Mouse (Mus musculus): ENCODE data around the gene Ctnnd2.

Ctnnd2 gene

GRCm38 (mm10) chr15:30726066-30726465 lies 553.7 kb downstream of the Ctnnd2 start:
- no peak for DNase-seq

- DNase-seq = no peak
Measured at GRCm38 (mm10) chr15:30738178-30738577, 565.8 kb downstream of the Ctnnd2 start.

DNA sequence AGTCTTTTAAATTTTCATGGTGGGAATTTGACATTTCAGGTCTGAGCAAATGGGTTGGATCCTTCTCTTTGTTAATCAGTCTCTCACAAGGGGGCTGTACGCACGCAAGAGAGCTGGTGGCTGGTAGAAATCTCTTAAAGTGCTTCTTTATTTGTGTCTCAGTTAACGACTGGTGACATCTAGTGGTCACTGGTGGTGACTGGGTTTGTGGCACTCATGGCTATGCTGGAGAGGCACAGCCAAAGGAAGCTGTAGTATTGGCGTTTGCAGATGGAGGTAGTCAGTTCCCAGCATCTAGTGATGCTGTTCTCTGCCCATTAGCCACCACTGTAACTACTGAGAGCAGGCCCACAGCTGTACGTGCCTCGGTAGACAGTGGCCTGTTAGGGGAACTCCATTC lies 568.3 kb downstream of the Ctnnd2 start:
- peak; percentile 54 for DNase-seq

GRCm38 (mm10) chr15:30757991-30758390 lies 585.6 kb downstream of the Ctnnd2 start:
- peak; percentile 25 for DNase-seq

DNA sequence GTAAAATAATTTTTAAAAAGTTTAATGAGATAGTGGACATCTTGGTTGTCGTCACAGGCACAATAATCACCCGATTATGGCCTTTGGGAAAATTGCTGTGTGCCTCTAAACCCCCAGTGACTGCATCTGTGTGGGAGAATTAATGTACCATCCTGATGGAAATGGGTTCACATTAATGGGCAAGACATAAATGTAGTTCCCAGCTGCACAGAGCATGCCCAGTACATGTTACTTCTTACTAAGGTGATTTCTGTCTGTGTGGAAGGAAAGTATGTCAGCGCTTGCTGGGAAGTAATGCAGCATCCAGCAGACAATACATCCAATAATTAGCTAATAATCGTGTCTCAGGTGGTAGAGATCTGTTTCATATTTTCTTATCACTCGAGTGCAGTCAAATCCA lies 589.8 kb downstream of the Ctnnd2 start:
- no peak for DNase-seq

GRCm38 (mm10) chr15:30762695-30763285 lies 590.4 kb downstream of the Ctnnd2 start:
- no peak for DNase-seq

GRCm38 (mm10) chr15:30776931-30777330 lies 604.5 kb downstream of the Ctnnd2 start:
- no peak for DNase-seq

DNA sequence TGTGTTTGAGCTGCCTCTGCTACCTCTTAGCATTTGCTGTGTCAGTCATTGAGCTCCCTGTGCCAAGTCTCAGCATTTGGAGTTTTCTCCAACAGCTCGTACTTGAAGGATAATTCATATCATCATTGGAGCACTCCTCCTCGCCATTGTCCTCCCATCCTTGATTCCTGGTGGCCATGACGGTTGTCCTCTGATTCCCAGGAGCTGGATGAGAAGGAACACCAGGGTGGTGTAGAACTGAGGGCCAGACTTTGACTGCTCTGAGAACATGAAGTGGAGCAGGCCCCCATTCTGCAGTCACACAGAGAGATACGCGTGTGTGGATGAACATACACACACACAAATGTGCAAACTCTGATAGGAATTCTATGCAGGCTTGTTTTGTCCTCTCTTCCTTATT lies 605.4 kb downstream of the Ctnnd2 start:
- no peak for DNase-seq

DNA sequence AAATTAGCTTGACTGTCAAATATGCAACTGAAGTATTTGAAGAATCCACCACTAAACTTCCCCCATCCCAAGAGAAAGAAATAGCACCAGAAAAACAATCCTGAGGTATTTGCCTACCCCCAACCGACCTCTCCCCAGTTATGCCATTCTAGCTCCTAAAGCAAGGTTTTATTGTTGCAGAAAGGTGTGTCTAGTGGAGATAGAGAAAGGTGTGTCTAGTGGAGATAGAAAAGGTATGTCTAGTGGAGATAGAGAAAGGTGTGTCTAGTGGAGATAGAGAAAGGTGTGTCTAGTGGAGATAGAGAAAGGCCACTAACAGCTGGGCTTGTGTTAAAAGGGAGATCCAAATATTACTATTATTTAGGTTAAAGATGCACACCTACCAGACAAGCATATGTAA lies 607.5 kb downstream of the Ctnnd2 start:
- no peak for DNase-seq

DNA sequence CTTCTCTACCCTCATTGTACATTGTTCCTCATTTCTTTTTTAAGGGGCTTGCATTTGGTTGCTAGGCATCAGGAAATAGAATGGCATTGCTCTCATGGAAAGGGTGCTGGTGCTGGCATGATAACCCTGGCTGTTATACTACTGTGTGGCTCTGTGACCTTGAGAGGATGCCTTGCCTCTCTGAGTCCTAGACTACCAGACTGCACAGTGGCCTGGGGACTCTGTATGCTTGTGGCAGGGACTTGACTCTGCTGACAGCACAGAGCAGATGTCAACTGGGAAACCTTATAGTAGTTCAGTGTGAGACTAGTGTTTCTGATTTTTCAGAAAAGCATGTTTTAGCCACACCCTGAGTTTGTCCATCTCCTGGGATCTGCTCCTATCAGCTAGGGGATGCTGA lies 608.6 kb downstream of the Ctnnd2 start:
- DNase-seq = no peak

DNA sequence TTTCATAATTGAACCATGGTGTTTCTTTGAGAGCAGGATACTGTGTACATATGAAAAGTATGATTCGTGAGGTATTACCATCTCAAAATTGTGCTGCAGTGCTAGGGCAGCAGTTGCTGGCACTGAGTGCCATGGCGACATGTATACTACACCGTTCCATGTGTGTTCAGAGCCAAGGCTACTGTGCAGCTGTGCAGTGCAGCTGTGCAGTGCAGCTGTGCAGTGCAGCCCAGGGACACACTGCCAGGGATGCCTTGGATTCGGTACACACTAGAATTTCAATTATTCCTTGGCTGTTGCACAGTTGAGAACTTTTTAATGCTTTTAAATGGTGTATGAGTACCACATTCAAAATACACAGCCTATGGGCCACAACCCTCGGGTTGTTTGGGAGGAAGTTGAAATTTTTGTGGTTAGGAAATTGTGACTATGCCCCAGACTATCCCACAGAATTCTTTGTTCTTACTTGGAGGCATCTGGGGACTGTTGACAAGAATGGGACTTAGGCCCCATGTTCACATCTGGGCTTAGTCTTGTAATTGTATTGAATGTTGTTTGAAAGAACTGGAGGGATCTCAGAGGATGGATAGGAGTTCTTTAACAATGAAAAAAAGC lies 613.4 kb downstream of the Ctnnd2 start:
- no peak for DNase-seq

- peak; percentile 29 for DNase-seq
Measured at GRCm38 (mm10) chr15:30793260-30793659, 620.9 kb downstream of the Ctnnd2 start.

DNA sequence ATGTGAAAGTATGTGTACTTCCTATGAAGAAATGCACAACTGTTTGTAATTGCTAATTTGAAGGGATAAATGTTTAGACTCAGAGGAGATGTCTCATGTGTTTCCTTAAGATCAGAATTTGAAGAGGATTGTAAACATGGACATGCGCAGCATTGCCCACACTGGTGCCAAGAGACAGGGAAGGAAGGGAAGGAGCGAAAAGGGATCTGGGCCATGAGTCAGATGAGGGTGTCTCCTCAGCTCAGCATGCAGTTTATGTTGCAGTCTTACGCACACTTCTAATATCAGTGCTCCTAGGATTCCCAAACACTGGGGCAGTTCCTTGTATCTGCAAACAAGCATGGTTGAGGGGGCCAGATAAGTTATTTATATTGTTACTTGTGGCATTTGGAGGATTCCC lies 623.3 kb downstream of the Ctnnd2 start:
- no peak for DNase-seq

GRCm38 (mm10) chr15:30827424-30828263 lies 655.3 kb downstream of the Ctnnd2 start:
- DNase-seq = no peak

GRCm38 (mm10) chr15:30857277-30858176 lies 685.1 kb downstream of the Ctnnd2 start:
- no peak for DNase-seq

DNA sequence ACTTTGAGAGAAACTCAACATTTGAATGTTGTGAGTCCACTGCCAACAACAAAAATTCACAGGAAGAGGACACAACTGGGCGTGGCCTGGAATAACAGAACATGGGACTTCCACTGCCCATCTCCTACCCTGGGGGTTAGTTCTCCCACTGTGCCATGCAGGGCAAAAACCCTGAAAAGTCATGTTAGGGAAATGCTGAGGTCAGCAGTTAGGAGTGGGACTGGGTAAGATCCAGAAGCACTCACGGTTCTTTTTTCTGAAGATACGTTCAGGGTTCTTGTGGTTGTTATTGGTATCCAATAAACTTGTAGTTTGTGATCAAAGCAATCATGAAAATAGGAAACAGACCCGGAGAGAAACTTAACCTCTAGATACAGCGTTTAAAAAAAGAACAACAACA lies 695.0 kb downstream of the Ctnnd2 start:
- DNase-seq = no peak

GRCm38 (mm10) chr15:30869673-30870512 lies 697.5 kb downstream of the Ctnnd2 start:
- no peak for DNase-seq

GRCm38 (mm10) chr15:30875523-30875922 lies 703.1 kb downstream of the Ctnnd2 start:
- DNase-seq = no peak

- DNase-seq = no peak
Measured at GRCm38 (mm10) chr15:30884692-30885334, 712.4 kb downstream of the Ctnnd2 start.

DNA sequence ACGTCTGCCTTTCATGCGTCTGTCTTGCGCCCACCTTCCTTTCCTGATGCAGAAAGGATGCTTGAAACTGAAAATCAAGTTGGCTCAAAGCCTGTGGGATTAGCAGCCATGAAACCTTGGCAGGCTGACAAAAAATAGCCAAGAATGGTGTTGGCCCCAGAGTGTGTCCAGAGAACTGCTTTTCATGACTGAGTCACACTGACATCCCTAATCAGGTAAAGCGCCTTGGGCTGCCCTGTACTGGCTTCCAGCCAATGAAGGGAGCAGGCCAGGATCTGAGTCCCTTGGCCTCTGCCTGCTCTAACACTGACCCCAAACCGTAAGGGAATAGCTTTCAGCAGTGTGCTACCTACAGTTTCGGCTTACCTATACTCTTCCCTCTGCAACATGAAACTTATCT lies 713.0 kb downstream of the Ctnnd2 start:
- peak; percentile 78 for DNase-seq

DNA sequence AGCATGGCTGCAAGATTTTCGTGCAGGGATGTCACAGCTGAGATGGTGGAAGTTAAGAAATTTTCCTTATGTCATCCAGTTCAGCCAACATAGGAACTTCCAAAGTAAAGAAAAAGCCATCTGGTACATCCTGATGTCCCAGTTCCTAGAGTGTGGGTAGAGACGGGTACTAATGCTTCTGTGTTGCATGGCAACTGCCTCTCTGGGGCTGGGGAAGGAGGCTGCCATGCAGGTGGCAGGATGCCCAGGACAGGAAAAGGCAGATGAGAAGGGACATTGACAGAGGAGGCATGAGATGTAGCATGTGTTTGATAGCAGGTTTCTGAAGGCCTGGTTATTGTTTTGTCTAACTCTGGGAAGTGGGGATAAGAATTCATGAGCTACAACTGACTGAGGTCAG lies 715.2 kb downstream of the Ctnnd2 start:
- peak; percentile 43 for DNase-seq

DNA sequence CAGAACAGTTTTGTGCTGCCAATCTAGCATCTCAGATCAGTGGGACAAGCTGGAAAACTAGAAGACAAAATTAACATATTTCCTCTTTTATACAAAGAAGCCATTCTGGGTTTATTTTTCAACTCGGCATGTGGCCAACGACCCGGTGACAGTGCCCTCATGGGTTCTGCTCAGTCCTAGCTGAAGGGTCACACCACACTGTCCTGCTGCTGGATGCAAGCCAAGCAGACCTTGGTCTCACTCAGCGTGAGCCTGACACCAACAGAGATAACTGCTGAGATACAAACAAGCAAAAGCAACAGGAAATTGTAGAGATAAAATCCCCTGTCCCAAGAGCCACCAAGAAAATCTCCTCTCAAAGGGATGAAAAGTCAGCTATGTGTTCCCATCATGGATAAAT lies 719.6 kb downstream of the Ctnnd2 start:
- DNase-seq = peak; percentile 50
